ENCODE assay signal across 13 mouse cellular contexts in genomic region chr2:93873449-93874226, GRCm38 (mm10). TPM values are rescaled to one million over a fixed set of nuclear protein-coding genes. Genes with fewer than 3 reads are reported as not detected.
DNase-seq lines count a peak whose midpoint lies in the region; ATAC-seq and TF ChIP-seq lines count a peak whose summit lies in the region.
"Had no signal": no experiment of that assay in that cellular context is flagged by ENCODE, and none has a peak within 500 bp of the region (broad histone marks: within the 10 kb centered on the region; RNA-seq: fewer than 3 reads in every experiment).

No protein-coding gene starts in this region.

- 23% methylated on average over 12 of the region's 12 CpGs for WGBS in lung, postnatal 0 days
- WGBS in embryonic facial prominence, embryonic 12.5 days, result 11% methylated on average over 12 of the region's 12 CpGs
- 13% methylated on average over 12 of the region's 12 CpGs for WGBS in limb, embryonic 12.5 days

- no peaks in the 10 kb centered on the region for H3K27me3 ChIP-seq in lung, postnatal 0 days (replicated peaks; ENCODE audit: insufficient read depth, low read length)
- no peaks in the 10 kb centered on the region for H3K27me3 ChIP-seq in embryonic facial prominence, embryonic 12.5 days
- H3K27me3 ChIP-seq in limb, embryonic 12.5 days, result 0 out of 2 replicates have a peak, but pooled peaks cover 5% of the 10 kb centered on the region
- H3K27me3 ChIP-seq: embryonic facial prominence, embryonic 15.5 days; liver, embryonic 13.5 days had no signal

- H3K9ac ChIP-seq in lung, postnatal 0 days (replicated peaks; ENCODE audit: low read depth), result no peak overlapping the region
- H3K9ac ChIP-seq in embryonic facial prominence, embryonic 12.5 days, result no peak overlapping the region
- H3K9ac ChIP-seq in limb, embryonic 12.5 days (replicated peaks), result 0 out of 2 replicates have a peak overlapping the region, but pooled peaks have one; percentile 23
- H3K9ac ChIP-seq: embryonic facial prominence, embryonic 15.5 days; liver, embryonic 13.5 days had no signal

- no peak overlapping the region for H3K4me2 ChIP-seq in lung, postnatal 0 days (replicated peaks; ENCODE audit: low read depth, low read length)
- H3K4me2 ChIP-seq in embryonic facial prominence, embryonic 12.5 days (replicated peaks), result peak overlapping the region; percentile 21; the same call in 1 of the 2 replicates
- H3K4me2 ChIP-seq in limb, embryonic 12.5 days, result no peak overlapping the region
- H3K4me2 ChIP-seq: embryonic facial prominence, embryonic 15.5 days; liver, embryonic 13.5 days had no signal

- H3K4me3 ChIP-seq in lung, postnatal 0 days (ENCODE audit: low read depth, low read length), result no peak overlapping the region
- H3K4me3 ChIP-seq in embryonic facial prominence, embryonic 12.5 days, result no peak overlapping the region
- no peak overlapping the region for H3K4me3 ChIP-seq in limb, embryonic 12.5 days (replicated peaks)
- H3K4me3 ChIP-seq: embryonic facial prominence, embryonic 15.5 days; layer of hippocampus, adult 2 months; liver, embryonic 13.5 days had no signal

- H3K36me3 ChIP-seq in lung, postnatal 0 days (ENCODE audit: insufficient read depth, low read length), result no peaks in the 10 kb centered on the region
- no peaks in the 10 kb centered on the region for H3K36me3 ChIP-seq in embryonic facial prominence, embryonic 12.5 days
- no peaks in the 10 kb centered on the region for H3K36me3 ChIP-seq in limb, embryonic 12.5 days
- H3K36me3 ChIP-seq: embryonic facial prominence, embryonic 15.5 days; G1E; liver, embryonic 13.5 days had no signal

- peak; percentile 52 for DNase-seq in lung, postnatal 0 days (ENCODE audit: low spot score)
- DNase-seq in lung, postnatal 36 days, result no peak
- peak; percentile 35 for DNase-seq in retina, embryonic 14.5 days (ENCODE audit: low spot score)
- DNase-seq in layer of hippocampus, adult 18-20 months (ENCODE audit: low spot score in 2 of 2), result no peak
- DNase-seq in ovary, postnatal 36 days (ENCODE audit: low spot score), result no peak
- DNase-seq in right cerebral cortex, postnatal 4 days, result no peak
- DNase-seq: liver, embryonic 13.5 days had no signal

- no peaks in the 10 kb centered on the region for H3K4me1 ChIP-seq in lung, postnatal 0 days (ENCODE audit: insufficient read depth, low read depth, low read length)
- H3K4me1 ChIP-seq in embryonic facial prominence, embryonic 12.5 days, result peaks cover 11% of the 10 kb centered on the region
- H3K4me1 ChIP-seq in limb, embryonic 12.5 days (replicated peaks), result peaks cover 13% of the 10 kb centered on the region

- no peak for TF ChIP-seq EP300 in lung, postnatal 0 days (IDR thresholded peaks at IDR 0.05)

- ATAC-seq in lung, postnatal 0 days, result peak; percentile 55
- peak; percentile 37; the same call in 1 of the 2 replicates for ATAC-seq in embryonic facial prominence, embryonic 12.5 days (ENCODE audit: insufficient number of reproducible peaks, insufficient read depth, low FRiP score, low TSS enrichment)
- ATAC-seq in limb, embryonic 12.5 days (ENCODE audit: insufficient number of reproducible peaks, insufficient read depth, low FRiP score, low TSS enrichment, low read depth), result 0 out of 2 replicates have a peak, but pooled peaks have one; percentile 35

- no peaks in the 10 kb centered on the region for H3K9me3 ChIP-seq in lung, postnatal 0 days (ENCODE audit: low read length)
- H3K9me3 ChIP-seq in embryonic facial prominence, embryonic 12.5 days, result no peaks in the 10 kb centered on the region
- no peaks in the 10 kb centered on the region for H3K9me3 ChIP-seq in limb, embryonic 12.5 days
- H3K9me3 ChIP-seq: embryonic facial prominence, embryonic 15.5 days; G1E; liver, embryonic 13.5 days had no signal

- no peak overlapping the region; the same call in 1 of the 2 replicates for H3K27ac ChIP-seq in lung, postnatal 0 days (ENCODE audit: low read length)
- H3K27ac ChIP-seq in embryonic facial prominence, embryonic 12.5 days, result no peak overlapping the region
- no peak overlapping the region for H3K27ac ChIP-seq in limb, embryonic 12.5 days
- H3K27ac ChIP-seq: embryonic facial prominence, embryonic 15.5 days; layer of hippocampus, adult 2 months; liver, embryonic 13.5 days had no signal

- TF ChIP-seq CTCF in lung, postnatal 0 days (IDR thresholded peaks at IDR 0.05), result no peak

RNA-seq across cellular contexts. Expression of gene Accsl, which starts 4.7 kb away (rescaled TPM):
- polyA plus RNA-seq in lung, postnatal 0 days (2015; fragmentation: Nextera tagmentation; extraction: Ambion mirVana), result not detected in 2 replicates
- not detected in 2 replicates for polyA plus RNA-seq in embryonic facial prominence, embryonic 12.5 days (2016; fragmentation: Nextera tagmentation; extraction: Ambion mirVana)
- polyA plus RNA-seq in limb, embryonic 12.5 days (2016; fragmentation: Nextera tagmentation; extraction: Ambion mirVana), result not detected in 2 replicates
- total RNA-seq in layer of hippocampus, adult 18-20 months (2021), result not detected
- total RNA-seq: G1E had no signal
- polyA plus RNA-seq: G1E; testis, adult 2 months had no signal

RNA-seq across cellular contexts. Expression of gene Accs, which starts 23.9 kb away (rescaled TPM):
- polyA plus RNA-seq in lung, postnatal 0 days (2015; fragmentation: Nextera tagmentation; extraction: Ambion mirVana), result 5.7 and 6.0 TPM in 2 replicates
- polyA plus RNA-seq in embryonic facial prominence, embryonic 12.5 days (2016; fragmentation: Nextera tagmentation; extraction: Ambion mirVana), result 9.6 and 9.8 TPM in 2 replicates
- polyA plus RNA-seq in limb, embryonic 12.5 days (2016; fragmentation: Nextera tagmentation; extraction: Ambion mirVana), result 8.8 and 11.0 TPM in 2 replicates
- 1 to 10 TPM; 3.0 to 3.7 TPM for total RNA-seq in layer of hippocampus, adult 18-20 months (2021)

RNA-seq across cellular contexts. Expression of gene Ext2, which starts 51.3 kb away (rescaled TPM):
- polyA plus RNA-seq in lung, postnatal 0 days (2015; fragmentation: Nextera tagmentation; extraction: Ambion mirVana), result 69.6 and 76.6 TPM in 2 replicates
- polyA plus RNA-seq in embryonic facial prominence, embryonic 12.5 days (2016; fragmentation: Nextera tagmentation; extraction: Ambion mirVana), result 105 and 112 TPM in 2 replicates
- polyA plus RNA-seq in limb, embryonic 12.5 days (2016; fragmentation: Nextera tagmentation; extraction: Ambion mirVana), result 78.9 and 87.7 TPM in 2 replicates
- total RNA-seq in layer of hippocampus, adult 18-20 months (2021), result 10 to 100 TPM; 46.4 to 46.8 TPM

Comparison
In these comparisons a context has a peak if more than half of its experiments do, and no peak if none do; other contexts are left out.
1. DNase-seq: peak in lung, postnatal 0 days (single experiment) and retina, embryonic 14.5 days (single experiment); none in lung, postnatal 36 days (single experiment), layer of hippocampus, adult 18-20 months (0 of 2), ovary, postnatal 36 days (single experiment) and right cerebral cortex, postnatal 4 days (single experiment).
2. Peak in every context shown above with its lines, with median percentiles within 50 percentile points of each other: ATAC-seq.